Mouse (Mus musculus): ENCODE measurements around the gene Pard6b. TPM values are rescaled to one million over a fixed set of nuclear protein-coding genes. Genes with fewer than 3 reads are reported as not detected.

Pard6b gene
- total RNA-seq, 2 experiments from 2014 or later, result 3.3 to 4.6 TPM

GRCm38 (mm10) chr2:168117147-168117546 is 36.3 kb downstream of the Pard6b start:
- intact Hi-C loops (cut with DNase I), result loop anchor here (1.0 to 10.0 kb wide), 2 partner anchors 86 to 328 kb away; no protein-coding TSS in a partner anchor

DNA sequence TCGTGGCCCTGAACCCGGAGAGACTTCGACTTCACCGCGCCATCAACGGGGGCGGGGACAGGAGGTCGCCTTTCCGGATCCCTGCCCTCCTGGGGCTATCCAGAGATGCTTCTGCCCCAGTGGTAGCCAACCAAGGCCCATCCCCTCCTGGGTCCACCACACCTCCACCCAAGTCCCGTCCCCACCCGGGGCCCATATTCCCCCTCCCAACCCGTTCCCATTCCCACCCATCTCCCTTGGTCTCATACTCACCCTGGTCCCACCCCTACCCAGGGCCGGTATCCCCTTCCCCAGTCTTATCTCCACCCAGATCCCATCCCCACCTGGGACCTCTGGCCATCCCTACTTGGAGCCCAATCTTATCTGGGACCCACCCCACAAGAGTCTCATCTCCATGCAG is 36.7 kb downstream of the Pard6b start:
- intact Hi-C loops (cut with DNase I), result loop anchor here (1.0 to 10.0 kb wide), 2 partner anchors 86 to 327 kb away; no protein-coding TSS in a partner anchor

More at GRCm38 (mm10) chr2:168117147-168117546, 36.3 kb downstream of the Pard6b start:
- DNase-seq (ENCODE audit: extremely low spot score in 1 of 2, low spot score in 2 of 2), result peak in 1 of 2 experiments; percentile 75

DNA sequence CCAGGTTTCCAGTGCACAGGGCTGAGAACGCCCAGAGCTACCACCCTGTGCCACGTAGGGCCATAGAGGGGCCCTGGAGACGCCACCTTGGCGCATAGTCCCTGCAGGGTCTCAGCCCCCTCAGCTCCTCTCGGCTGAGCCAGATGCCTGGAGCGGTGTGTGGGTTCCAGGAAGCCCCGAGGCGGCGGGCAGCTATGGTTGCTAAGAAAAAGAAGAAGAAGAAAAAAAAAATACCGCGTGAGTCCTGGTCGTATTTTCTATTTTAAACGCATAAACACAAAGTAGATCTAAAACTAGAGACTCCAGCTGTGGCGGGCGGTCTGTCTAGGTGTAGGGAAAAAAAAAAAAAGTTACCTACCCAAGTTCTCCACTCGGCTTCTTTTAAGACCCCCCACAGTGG is 37.2 kb downstream of the Pard6b start:
- DNase-seq (ENCODE audit: extremely low spot score in 1 of 2, low spot score in 2 of 2), result no peak

More for the DNA sequence above, 36.7 kb downstream of the Pard6b start:
- DNase-seq (ENCODE audit: extremely low spot score in 1 of 2, low spot score in 2 of 2), result no peak

DNA sequence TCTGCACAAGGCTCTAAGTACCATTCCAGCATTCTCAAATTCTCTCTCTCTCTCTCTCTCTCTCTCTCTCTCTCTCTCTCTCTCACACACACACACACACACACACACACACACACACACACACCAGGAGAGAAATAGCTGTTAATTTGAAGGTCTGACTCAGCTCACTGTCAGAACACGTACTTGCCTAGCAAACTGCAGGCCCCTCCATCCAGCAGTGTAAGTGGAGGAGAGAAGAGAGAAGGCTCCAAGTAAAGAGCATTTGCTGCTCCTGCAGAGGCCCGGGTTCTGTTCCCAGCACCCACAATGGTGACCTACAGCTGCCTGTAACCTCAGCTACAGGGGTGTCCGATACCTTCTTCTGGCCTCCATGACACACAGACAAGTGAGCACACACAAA is 37.7 kb downstream of the Pard6b start:
- DNase-seq (ENCODE audit: extremely low spot score in 1 of 2, low spot score in 2 of 2), result no peak
- intact Hi-C loops (cut with DNase I), result loop anchor here (10.0 kb wide), 1 partner anchor 326 kb away; no protein-coding TSS in a partner anchor

More for the DNA sequence above, 37.2 kb downstream of the Pard6b start:
- intact Hi-C loops (cut with DNase I), result loop anchor here (1.0 to 10.0 kb wide), 2 partner anchors 85 to 327 kb away; no protein-coding TSS in a partner anchor

GRCm38 (mm10) chr2:168119123-168119522 is 38.3 kb downstream of the Pard6b start:
- DNase-seq (ENCODE audit: extremely low spot score in 1 of 2, low spot score in 2 of 2), result no peak
- intact Hi-C loops (cut with DNase I), result loop anchor here (10.0 kb wide), 1 partner anchor 326 kb away; no protein-coding TSS in a partner anchor

GRCm38 (mm10) chr2:168120906-168121305 is 40.1 kb downstream of the Pard6b start:
- intact Hi-C loops (cut with DNase I), result no loop called here
- no peak for DNase-seq (ENCODE audit: extremely low spot score in 1 of 2, low spot score in 2 of 2)

GRCm38 (mm10) chr2:168123652-168124051 is 42.8 kb downstream of the Pard6b start:
- intact Hi-C loops (cut with DNase I), result no loop called here

DNA sequence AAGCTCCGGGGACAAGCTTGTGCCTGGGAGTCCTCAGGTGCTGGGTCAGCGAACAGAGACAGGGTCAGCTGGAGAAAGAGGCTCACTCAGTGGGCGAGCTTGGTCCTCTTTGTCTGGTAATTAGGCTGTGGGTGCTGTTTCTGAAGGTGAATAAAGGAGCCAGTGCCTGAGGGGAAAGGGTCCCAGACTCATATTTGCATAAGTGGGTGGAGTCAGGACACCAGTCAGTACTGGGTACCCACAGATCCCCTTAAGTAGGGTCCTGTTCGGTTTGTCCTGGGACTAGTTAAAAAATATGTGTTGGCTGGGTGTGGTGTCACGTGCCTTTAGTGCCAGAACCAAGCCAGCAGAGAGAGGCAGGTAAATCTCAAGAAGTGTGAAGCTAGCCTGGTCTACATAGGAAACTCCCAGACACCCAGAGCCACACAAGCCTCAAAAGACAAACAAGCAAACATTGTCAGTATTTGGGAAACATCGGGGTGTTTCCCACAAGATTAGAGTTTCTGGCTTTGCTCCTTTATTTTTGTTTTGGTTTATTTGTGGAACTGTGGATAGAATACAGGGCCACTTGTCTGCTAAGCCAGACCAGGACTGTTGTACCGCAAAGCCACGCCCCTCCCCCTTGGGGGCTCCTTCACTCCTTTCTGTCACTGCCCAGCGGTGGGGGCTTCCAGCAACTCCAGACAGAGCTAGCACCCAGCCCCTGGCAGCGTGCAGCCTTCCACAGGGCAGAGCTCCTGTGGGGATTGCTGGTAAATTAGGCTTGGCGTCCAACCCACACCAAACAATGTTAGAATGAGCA is 44.7 kb downstream of the Pard6b start:
- intact Hi-C loops (cut with DNase I), result no loop called here
- no peak for DNase-seq (ENCODE audit: extremely low spot score in 1 of 2, low spot score in 2 of 2)

More at GRCm38 (mm10) chr2:168123652-168124051, 42.8 kb downstream of the Pard6b start:
- DNase-seq (ENCODE audit: extremely low spot score in 1 of 2, low spot score in 2 of 2), result no peak

GRCm38 (mm10) chr2:168127767-168128166 is 47.0 kb downstream of the Pard6b start:
- DNase-seq (ENCODE audit: extremely low spot score in 1 of 2, low spot score in 2 of 2), result no peak
- intact Hi-C loops (cut with DNase I), result loop anchor here (2.0 kb wide), 1 partner anchor 77 kb away; no protein-coding TSS in a partner anchor

- peak; percentile 90 to 94 for DNase-seq (ENCODE audit: extremely low spot score in 1 of 2, low spot score in 2 of 2)
- intact Hi-C loops (cut with DNase I), result loop anchor here (2.0 kb wide), 1 partner anchor 76 kb away; no protein-coding TSS in a partner anchor
Observed at GRCm38 (mm10) chr2:168128211-168128859, 47.5 kb downstream of the Pard6b start.

DNA sequence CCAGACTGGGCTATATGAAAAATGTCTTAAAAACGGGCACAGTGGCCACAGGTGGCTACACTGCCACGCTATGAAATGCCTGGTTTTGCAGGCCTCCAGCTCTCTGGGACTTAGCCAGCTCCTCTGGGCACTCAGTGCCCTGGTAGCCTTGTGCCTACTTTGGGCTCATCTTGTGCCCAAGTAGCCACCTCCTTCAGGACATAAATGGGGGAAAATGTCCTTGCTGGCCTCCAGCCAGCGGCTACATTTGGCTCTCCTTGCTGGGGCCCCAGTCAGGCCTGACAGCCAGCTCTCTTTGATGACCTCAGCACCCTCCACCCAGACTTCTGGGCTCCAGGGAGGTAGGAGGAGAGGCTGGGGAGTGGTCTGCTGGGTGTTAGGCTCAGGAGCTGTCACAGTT is 49.2 kb downstream of the Pard6b start:
- no peak for DNase-seq (ENCODE audit: extremely low spot score in 1 of 2, low spot score in 2 of 2)
- intact Hi-C loops (cut with DNase I), result no loop called here

GRCm38 (mm10) chr2:168137161-168137560 is 56.4 kb downstream of the Pard6b start:
- DNase-seq (ENCODE audit: extremely low spot score in 1 of 2, low spot score in 2 of 2), result peak in 1 of 2 experiments; percentile 55
- intact Hi-C loops (cut with DNase I), result no loop called here

DNA sequence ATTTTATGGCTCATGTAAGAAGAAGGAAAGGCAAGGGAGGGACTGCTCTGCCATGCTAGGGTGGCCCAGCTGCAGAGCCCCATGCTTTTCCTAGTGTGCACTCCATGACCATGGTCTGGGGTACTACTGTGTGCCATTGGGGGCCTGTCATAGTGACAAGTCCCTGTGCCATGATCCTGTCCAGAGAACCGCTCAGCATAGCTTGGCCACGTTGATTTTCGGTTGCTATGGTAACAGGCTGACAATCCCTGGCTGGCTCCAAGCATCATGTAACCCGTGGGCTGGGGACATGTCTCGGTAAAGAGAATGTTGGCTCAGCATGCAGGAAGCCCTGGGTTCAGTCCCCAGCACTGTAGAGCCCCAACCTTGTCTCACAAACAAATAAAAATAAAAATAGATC is 63.0 kb downstream of the Pard6b start:
- no peak for DNase-seq (ENCODE audit: extremely low spot score in 1 of 2, low spot score in 2 of 2)
- intact Hi-C loops (cut with DNase I), result no loop called here

DNA sequence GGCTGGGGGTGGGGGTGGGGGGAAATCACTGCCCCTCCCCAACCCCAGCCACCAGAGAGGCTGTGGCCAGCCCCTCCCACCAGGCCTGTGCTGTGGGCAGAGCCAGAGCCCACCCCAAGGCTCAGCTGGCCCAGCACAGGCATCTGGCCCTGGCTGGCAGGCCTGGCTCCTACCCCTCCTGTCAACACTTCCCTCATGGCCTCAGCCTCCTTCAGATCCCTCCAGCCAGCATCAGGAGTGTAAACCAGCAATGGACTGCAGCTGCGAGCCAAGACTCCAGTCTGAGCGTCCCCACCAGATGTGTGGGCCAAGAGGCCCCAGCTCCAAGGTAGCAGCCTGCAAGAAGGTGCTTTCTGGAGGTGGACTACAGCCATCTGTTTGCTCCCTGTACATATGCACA is 64.6 kb downstream of the Pard6b start:
- intact Hi-C loops (cut with DNase I), result no loop called here
- DNase-seq (ENCODE audit: extremely low spot score in 1 of 2, low spot score in 2 of 2), result no peak

GRCm38 (mm10) chr2:168147722-168148432 is 67.1 kb downstream of the Pard6b start:
- intact Hi-C loops (cut with DNase I), result no loop called here
- no peak for DNase-seq (ENCODE audit: extremely low spot score in 1 of 2, low spot score in 2 of 2)

GRCm38 (mm10) chr2:168149241-168149640 is 68.4 kb downstream of the Pard6b start:
- no peak for DNase-seq (ENCODE audit: extremely low spot score in 1 of 2, low spot score in 2 of 2)
- intact Hi-C loops (cut with DNase I), result no loop called here

Data from left cerebral cortex, postnatal 10 days (tissue).